Mouse (Mus musculus) Muller cell, postnatal 12 days (primary cell): ENCODE data around the gene Gm45717.
A peak's percentile ranks its signal among the peaks of the same experiment; 100 is the strongest.

Experiments
- DNase-seq: peaks from one replicate; pipeline ENCODE4 v3.0.0-alpha.2; 2015; ENCODE audit errors: inconsistent ontology term

The Gm45717 gene

GRCm38 (mm10) chr7:140943356-140943755 lies 12.4 kb downstream of the Gm45717 start:
- DNase-seq = no peak

- no peak for DNase-seq
Measured at GRCm38 (mm10) chr7:140942811-140943210, 12.9 kb downstream of the Gm45717 start.

GRCm38 (mm10) chr7:140942341-140942740 lies 13.4 kb downstream of the Gm45717 start:
- no peak for DNase-seq

GRCm38 (mm10) chr7:140941222-140942051 lies 14.3 kb downstream of the Gm45717 start, which contains the start of gene Pgghg:
Gene Pgghg (plus strand): TSS chr7:140941391.
- peak; percentile 95 for DNase-seq

GRCm38 (mm10) chr7:140939669-140940171 lies 16.0 kb downstream of the Gm45717 start:
- no peak for DNase-seq

GRCm38 (mm10) chr7:140938896-140939295 lies 16.8 kb downstream of the Gm45717 start:
- no peak for DNase-seq

- no peak for DNase-seq
Measured at GRCm38 (mm10) chr7:140938436-140938835, 17.3 kb downstream of the Gm45717 start.

- no peak for DNase-seq
Measured at GRCm38 (mm10) chr7:140927181-140927580, 28.6 kb downstream of the Gm45717 start.

- DNase-seq = no peak
Measured at GRCm38 (mm10) chr7:140923070-140923775, 32.5 kb downstream of the Gm45717 start.

- peak; percentile 60 for DNase-seq
Measured at GRCm38 (mm10) chr7:140922398-140923069, 33.2 kb downstream of the Gm45717 start.

GRCm38 (mm10) chr7:140921225-140921975 lies 34.3 kb downstream of the Gm45717 start:
- no peak for DNase-seq

- no peak for DNase-seq
Measured at GRCm38 (mm10) chr7:140920418-140921029, 35.2 kb downstream of the Gm45717 start, which contains the start of gene Nlrp6. Gene Nlrp6 (plus strand): TSS chr7:140920902.

- DNase-seq = no peak
Measured at GRCm38 (mm10) chr7:140919911-140920310, 35.8 kb downstream of the Gm45717 start.

- no peak for DNase-seq
Measured at GRCm38 (mm10) chr7:140914031-140914690, 41.6 kb downstream of the Gm45717 start.

GRCm38 (mm10) chr7:140912846-140913482 lies 42.8 kb downstream of the Gm45717 start:
- DNase-seq = no peak

GRCm38 (mm10) chr7:140912293-140912692 lies 43.4 kb downstream of the Gm45717 start:
- no peak for DNase-seq

- DNase-seq = peak; percentile 64
Measured at GRCm38 (mm10) chr7:140908634-140909107, 47.1 kb downstream of the Gm45717 start.

GRCm38 (mm10) chr7:140908181-140908580 lies 47.6 kb downstream of the Gm45717 start:
- DNase-seq = no peak

GRCm38 (mm10) chr7:140907697-140908096 lies 48.0 kb downstream of the Gm45717 start:
- DNase-seq = no peak

GRCm38 (mm10) chr7:140907131-140907530 lies 48.6 kb downstream of the Gm45717 start:
- no peak for DNase-seq
